Mouse (Mus musculus) kidney, postnatal 14 days (tissue): Measurements from ENCODE around the gene Gtf2b.

Source experiments
- DNase-seq: peaks from one replicate; pipeline ENCODE4 v3.0.0; 2022; ENCODE audit warnings: mixed read lengths

Gtf2b gene

GRCm38 (mm10) chr3:142764995-142765777 is at the start of gene Gtf2b:
Gene Gtf2b, plus strand, starts transcription at chr3:142765045.
- peak; percentile 95 for DNase-seq

- no peak for DNase-seq
These were observed 39.4 kb upstream of the Gtf2b start for GRCm38 (mm10) chr3:142725481-142725880.

- DNase-seq = no peak
These were observed 38.7 kb upstream of the Gtf2b start for GRCm38 (mm10) chr3:142725969-142726672.

- no peak for DNase-seq
These were observed 30.6 kb upstream of the Gtf2b start for GRCm38 (mm10) chr3:142734291-142734690.

- DNase-seq = no peak
These were observed 23.9 kb upstream of the Gtf2b start for GRCm38 (mm10) chr3:142740896-142741295.

GRCm38 (mm10) chr3:142743973-142744898 is 20.6 kb upstream of the Gtf2b start:
- DNase-seq = peak; percentile 52

GRCm38 (mm10) chr3:142745076-142745475 is 19.8 kb upstream of the Gtf2b start:
- DNase-seq = no peak

GRCm38 (mm10) chr3:142747673-142748072 is 17.2 kb upstream of the Gtf2b start:
- DNase-seq = peak; percentile 58

GRCm38 (mm10) chr3:142749131-142749530 is 15.7 kb upstream of the Gtf2b start:
- no peak for DNase-seq

- DNase-seq = no peak
These were observed 9.5 kb upstream of the Gtf2b start for GRCm38 (mm10) chr3:142755132-142755867.

GRCm38 (mm10) chr3:142757841-142758240 is 7.0 kb upstream of the Gtf2b start:
- no peak for DNase-seq

GRCm38 (mm10) chr3:142758593-142758992 is 6.3 kb upstream of the Gtf2b start:
- no peak for DNase-seq

- DNase-seq = no peak
These were observed 4.5 kb upstream of the Gtf2b start for GRCm38 (mm10) chr3:142760356-142760755.

GRCm38 (mm10) chr3:142765778-142766165 is 927 bp downstream of the Gtf2b start:
- no peak for DNase-seq

- no peak for DNase-seq
These were observed 3.7 kb downstream of the Gtf2b start for GRCm38 (mm10) chr3:142768498-142768897.

- DNase-seq = no peak
These were observed 5.7 kb downstream of the Gtf2b start for GRCm38 (mm10) chr3:142770518-142770917.

- DNase-seq = no peak
These were observed 8.8 kb downstream of the Gtf2b start for GRCm38 (mm10) chr3:142773538-142774191.

- DNase-seq = no peak
These were observed 12.4 kb downstream of the Gtf2b start for GRCm38 (mm10) chr3:142777227-142777626.

- no peak for DNase-seq
These were observed 21.7 kb downstream of the Gtf2b start for GRCm38 (mm10) chr3:142786423-142787072.

- no peak for DNase-seq
These were observed 30.7 kb downstream of the Gtf2b start for GRCm38 (mm10) chr3:142795587-142795986.

- no peak for DNase-seq
These were observed 46.7 kb downstream of the Gtf2b start for GRCm38 (mm10) chr3:142811582-142811981.
